Mouse (Mus musculus) retina, adult 2 months (tissue): Measurements from ENCODE around the gene Zfyve27.

Experiments
- DNase-seq: peaks from one replicate; pipeline ENCODE4 v3.0.0-alpha.2; 2012; ENCODE audit warnings: low read depth, low spot score

Zfyve27 gene

GRCm38 (mm10) chr19:42163764-42164163 is at the start of gene Zfyve27:
Zfyve27 (plus strand) TSS chr19:42163951.
- no peak for DNase-seq

- no peak for DNase-seq
Measured at GRCm38 (mm10) chr19:42115783-42116335, 47.9 kb upstream of the Zfyve27 start.

- DNase-seq = no peak
Measured at GRCm38 (mm10) chr19:42118142-42118541, 45.6 kb upstream of the Zfyve27 start.

- no peak for DNase-seq
Measured at GRCm38 (mm10) chr19:42118596-42118995, 45.2 kb upstream of the Zfyve27 start.

DNA sequence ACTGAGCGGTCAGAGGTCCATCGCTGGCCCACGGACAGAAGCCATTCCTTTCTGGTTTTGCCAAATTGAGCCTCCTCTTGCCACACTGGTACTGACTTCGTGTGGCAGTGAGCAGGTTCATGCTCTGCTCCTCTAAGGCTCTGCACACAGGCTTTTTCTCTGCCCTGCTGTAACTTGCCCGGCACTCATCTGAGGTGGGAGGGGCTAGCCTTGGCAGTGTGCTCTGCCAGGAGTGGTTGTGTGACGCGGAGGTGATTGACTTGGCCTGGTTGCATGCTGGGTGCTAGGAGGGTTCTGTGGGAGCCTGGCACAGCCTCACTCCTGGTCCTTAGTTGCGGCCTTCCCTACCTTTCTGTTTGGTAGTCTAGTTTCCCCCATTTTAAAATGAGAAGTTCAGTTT is 43.3 kb upstream of the Zfyve27 start:
- DNase-seq = no peak

GRCm38 (mm10) chr19:42124684-42125083 is 39.1 kb upstream of the Zfyve27 start:
- DNase-seq = no peak

DNA sequence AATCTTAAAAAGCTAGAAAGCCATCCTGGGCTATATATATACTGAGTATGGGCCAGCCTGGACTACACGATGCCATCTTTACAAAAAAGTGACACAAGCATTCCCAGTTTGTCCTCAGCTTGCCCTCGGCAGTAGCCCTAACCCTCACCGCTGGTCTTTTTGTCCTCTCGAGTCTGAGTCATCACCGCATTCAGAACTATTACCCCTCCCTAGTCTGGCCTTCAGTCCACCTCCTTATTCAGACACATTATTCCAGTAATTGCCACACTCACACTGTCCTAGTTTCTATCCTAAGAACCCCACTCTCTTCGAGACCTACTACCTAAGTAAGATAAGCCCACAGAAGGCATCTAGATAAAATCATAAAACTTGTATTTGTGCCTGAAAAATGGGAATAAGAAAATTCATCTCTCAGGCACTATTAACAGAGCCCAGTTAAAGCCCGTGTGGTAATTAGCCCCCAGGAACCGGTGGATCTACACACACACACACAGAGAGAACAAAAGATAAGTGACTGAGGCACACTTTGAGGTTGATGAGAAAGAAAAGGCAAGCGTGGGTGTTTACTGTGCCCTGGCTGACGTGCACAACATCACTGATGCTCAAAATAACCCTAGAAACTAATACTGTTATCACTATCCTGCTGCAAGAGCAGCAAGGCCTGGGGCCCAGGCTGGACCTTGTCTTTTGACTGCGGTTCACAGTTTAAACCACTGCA is 38.1 kb upstream of the Zfyve27 start:
- no peak for DNase-seq

GRCm38 (mm10) chr19:42126219-42126605 is 37.5 kb upstream of the Zfyve27 start:
- DNase-seq = no peak

- DNase-seq = no peak
Measured at GRCm38 (mm10) chr19:42127024-42127423, 36.7 kb upstream of the Zfyve27 start.

- no peak for DNase-seq
Measured at GRCm38 (mm10) chr19:42128052-42128740, 35.6 kb upstream of the Zfyve27 start.

GRCm38 (mm10) chr19:42128787-42129508 is 34.8 kb upstream of the Zfyve27 start, which contains the start of gene Avpi1:
Avpi1 (minus strand) TSS chr19:42129059.
- peak; percentile 89 for DNase-seq

DNA sequence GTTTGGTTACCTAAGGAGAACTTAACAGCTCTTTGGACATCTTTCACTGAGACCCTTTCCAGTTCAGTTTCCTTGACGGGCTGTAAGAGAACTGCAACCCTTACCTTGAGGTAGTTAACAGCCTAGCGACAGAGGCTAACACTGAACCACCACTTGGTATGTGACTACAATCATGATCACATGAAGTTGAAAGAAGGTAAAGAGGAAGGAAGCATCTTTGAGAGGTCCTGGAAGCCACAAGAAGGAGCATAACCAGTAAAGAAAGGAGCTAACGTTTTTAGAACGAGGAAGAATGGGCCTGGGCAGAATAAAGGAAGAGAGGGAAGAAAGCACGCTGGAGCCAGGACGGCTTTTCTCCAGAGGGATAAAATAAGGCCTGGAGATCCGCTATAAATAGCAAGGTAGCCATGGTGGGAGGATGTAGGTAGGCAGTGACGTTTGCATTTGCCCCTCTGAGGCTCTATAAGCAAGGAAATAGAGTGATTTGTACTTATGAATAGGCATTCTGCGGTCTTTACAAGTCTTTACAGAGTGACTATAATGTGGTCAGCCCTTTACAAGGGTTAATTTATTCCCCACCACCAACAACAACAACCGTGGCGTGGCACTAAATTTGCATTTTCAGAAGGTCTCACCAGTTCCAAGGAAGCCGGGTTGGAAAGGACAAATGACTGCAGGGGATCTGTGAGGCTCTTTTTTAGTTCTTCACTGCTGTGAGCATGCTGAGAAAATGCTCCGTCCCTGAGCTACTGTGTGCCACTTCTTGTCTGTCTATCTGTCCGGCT is 34.0 kb upstream of the Zfyve27 start:
- DNase-seq = no peak

GRCm38 (mm10) chr19:42130294-42130606 is 33.5 kb upstream of the Zfyve27 start:
- DNase-seq = no peak

- no peak for DNase-seq
Measured at GRCm38 (mm10) chr19:42131101-42131500, 32.6 kb upstream of the Zfyve27 start.

- no peak for DNase-seq
Measured at GRCm38 (mm10) chr19:42135070-42135469, 28.7 kb upstream of the Zfyve27 start.

DNA sequence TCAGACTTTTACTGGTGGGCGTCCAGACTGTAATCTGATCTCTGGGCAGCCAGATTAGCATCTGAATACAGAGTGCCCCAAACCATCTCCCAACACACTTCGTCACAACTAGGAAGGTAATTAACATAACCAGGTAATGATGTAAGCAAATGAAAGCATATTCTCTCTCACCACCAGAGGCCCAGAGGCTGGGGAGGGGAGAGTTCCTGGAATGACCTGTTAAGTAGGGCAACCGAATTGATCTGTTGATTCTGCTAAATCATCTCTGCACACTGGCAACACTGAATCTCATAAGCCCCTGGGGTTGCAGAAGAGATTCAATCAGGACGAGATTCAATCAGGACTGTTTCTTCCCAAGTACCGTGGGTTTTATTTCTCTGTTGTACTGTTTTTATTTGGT is 27.6 kb upstream of the Zfyve27 start:
- no peak for DNase-seq

DNA sequence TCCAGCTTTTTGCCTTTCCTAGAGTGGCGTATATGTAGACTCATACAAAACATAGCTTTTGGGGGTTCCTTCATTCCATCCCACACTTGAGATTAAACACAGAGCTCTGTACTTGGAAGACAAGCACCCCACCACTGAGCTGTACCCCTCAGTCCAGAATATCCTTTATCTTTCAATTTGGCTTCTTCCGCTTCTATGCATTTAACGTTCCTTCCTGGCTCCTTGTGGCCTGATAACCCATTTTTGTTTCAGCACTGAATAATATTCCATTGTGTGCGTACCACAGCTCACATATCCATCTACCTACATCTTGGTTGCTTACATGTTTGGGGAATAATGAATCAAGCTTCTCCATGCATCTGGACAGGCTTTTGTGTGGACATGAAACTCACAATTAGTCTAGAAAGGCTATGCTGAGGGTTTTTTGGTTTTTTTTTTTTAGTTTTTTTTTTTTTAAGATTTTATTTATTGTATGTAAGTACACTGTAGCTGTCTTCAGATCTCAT is 26.5 kb upstream of the Zfyve27 start:
- DNase-seq = no peak

- no peak for DNase-seq
Measured at GRCm38 (mm10) chr19:42138517-42139285, 25.1 kb upstream of the Zfyve27 start.

- DNase-seq = no peak
Measured at GRCm38 (mm10) chr19:42139724-42140517, 23.8 kb upstream of the Zfyve27 start.

DNA sequence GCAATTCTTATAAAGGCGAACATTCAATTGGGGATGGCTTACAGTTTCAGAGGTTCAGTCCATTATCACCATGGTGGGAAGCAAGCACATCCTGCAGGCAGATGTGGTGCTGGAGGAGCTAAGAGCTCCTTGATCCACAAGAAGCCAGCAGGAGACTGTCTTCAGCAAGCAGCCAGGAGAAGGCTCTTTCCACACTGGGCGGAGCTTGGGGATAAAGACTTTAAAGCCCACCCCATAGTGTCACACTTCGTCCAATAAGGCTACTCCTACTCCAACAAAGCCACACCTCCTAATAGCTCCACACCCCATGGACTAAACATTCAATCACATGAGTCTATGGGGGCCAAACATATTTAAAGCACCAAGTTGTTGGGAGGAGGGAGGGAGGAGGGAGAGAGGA is 21.8 kb upstream of the Zfyve27 start:
- DNase-seq = no peak
